Mouse (Mus musculus): ENCODE measurements around the gene Fam83g. TPM values are rescaled to one million over a fixed set of nuclear protein-coding genes. Genes with fewer than 3 reads are reported as not detected.

The Fam83g gene
- total and polyA plus RNA-seq, 3 experiments, result 19.1 to 63.7 (median 19.2) TPM

DNA sequence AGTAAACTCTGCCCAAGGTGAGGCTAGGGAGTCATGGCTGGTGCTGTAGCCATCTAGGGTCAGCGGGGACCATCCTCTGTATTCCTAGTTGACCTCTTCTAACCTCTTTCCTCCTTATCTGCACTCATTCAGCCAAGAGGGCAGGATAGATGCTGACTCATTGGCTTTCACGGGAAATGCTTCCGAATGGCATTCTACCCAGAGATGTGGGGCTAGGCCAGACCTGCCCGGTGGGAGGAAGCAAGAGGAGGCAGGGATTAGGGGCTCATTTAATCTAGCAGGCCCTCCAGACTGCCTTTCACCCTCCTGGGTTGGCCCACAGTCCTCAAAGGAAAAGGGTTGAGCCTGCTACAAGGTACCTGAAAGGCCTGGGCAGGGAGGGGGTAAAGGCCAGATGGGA, 22.3 kb downstream of the Fam83g start:
- H3K4me3 ChIP-seq (replicated peaks in 1 of 3; ENCODE audit: low read depth in 2 of 3, low read length in 2 of 3, poor library complexity in 1 of 3), result no peak overlapping the region
- DNase-seq (ENCODE audit: extremely low read depth), result no peak
- no peak for TF ChIP-seq UBTF (IDR thresholded peaks at IDR 0.05; ENCODE audit: low read depth, low read length)
- no peak for TF ChIP-seq RCOR1 (conservative IDR thresholded peaks at IDR 0.05; ENCODE audit: low read depth, low read length)
- TF ChIP-seq EP300 (IDR thresholded peaks at IDR 0.05; ENCODE audit: low read length), result no peak
- TF ChIP-seq IRF4 (IDR thresholded peaks at IDR 0.05; ENCODE audit: low read depth, low read length), result no peak
- TF ChIP-seq USF1 (IDR thresholded peaks at IDR 0.05; ENCODE audit: low read depth, low read length), result no peak
- TF ChIP-seq HCFC1 (IDR thresholded peaks at IDR 0.05; ENCODE audit: low read depth, low read length), result no peak
- TF ChIP-seq SIN3A (IDR thresholded peaks at IDR 0.05; ENCODE audit: low read length), result no peak
- TF ChIP-seq ZC3H11A (IDR thresholded peaks at IDR 0.05; ENCODE audit: low read depth, low read length), result no peak
- TF ChIP-seq SMC3 (IDR thresholded peaks at IDR 0.05; ENCODE audit: low read depth, low read length), result no peak
- TF ChIP-seq CTCF (conservative IDR thresholded peaks at IDR 0.05 in 1 of 2, IDR thresholded peaks at IDR 0.05 in 1 of 2; ENCODE audit: low read depth in 2 of 2, low read length in 2 of 2), result no peak
- no peak for TF ChIP-seq E2F4 (IDR thresholded peaks at IDR 0.05; ENCODE audit: insufficient replicate concordance, low read depth, low read length)
- TF ChIP-seq JUND (conservative IDR thresholded peaks at IDR 0.05; ENCODE audit: low read depth, low read length), result no peak
- TF ChIP-seq CHD1 (IDR thresholded peaks at IDR 0.05; ENCODE audit: low read depth, low read length), result no peak
- no peak for TF ChIP-seq ETS1 (conservative IDR thresholded peaks at IDR 0.05; ENCODE audit: low read depth, low read length)
- H3K36me3 ChIP-seq (replicated peaks in 1 of 2; ENCODE audit: control insufficient read depth in 1 of 2, insufficient read depth in 1 of 2, low read length in 1 of 2), result peaks cover 68 to 74% of the 10 kb centered on the region in 2 experiments
- H3K4me1 ChIP-seq (ENCODE audit: control insufficient read depth in 1 of 2, insufficient read depth in 2 of 2), result peaks cover 44 to 100% of the 10 kb centered on the region in 2 experiments
- no peak overlapping the region for H3K4me2 ChIP-seq (ENCODE audit: insufficient read depth, low read depth, poor library complexity, severe bottlenecking)
- no peaks in the 10 kb centered on the region for H3K27me3 ChIP-seq (replicated peaks)
- H3K9me3 ChIP-seq (replicated peaks; ENCODE audit: low read length), result no peaks in the 10 kb centered on the region
- H3K27ac ChIP-seq (ENCODE audit: insufficient read depth, low read depth), result no peak overlapping the region
- H3K79me2 ChIP-seq (replicated peaks; ENCODE audit: control insufficient read depth, extremely low read depth, insufficient read depth, poor library complexity, severe bottlenecking), result no peaks in the 10 kb centered on the region
- no peak overlapping the region for H3K9ac ChIP-seq (ENCODE audit: insufficient read depth, low read depth)
- in situ Hi-C loops (cut with MboI; ENCODE audit: low pct_ligation_motif_present, low pct_unique_long_range_greater_than_20kb, low sequenced_read_pairs) (no loop called here), dilution Hi-C loops (cut with MboI; ENCODE audit: extremely low pct_ligation_motif_present, extremely low pct_unique_long_range_greater_than_20kb, low sequenced_read_pairs) (no loop called here)

DNA sequence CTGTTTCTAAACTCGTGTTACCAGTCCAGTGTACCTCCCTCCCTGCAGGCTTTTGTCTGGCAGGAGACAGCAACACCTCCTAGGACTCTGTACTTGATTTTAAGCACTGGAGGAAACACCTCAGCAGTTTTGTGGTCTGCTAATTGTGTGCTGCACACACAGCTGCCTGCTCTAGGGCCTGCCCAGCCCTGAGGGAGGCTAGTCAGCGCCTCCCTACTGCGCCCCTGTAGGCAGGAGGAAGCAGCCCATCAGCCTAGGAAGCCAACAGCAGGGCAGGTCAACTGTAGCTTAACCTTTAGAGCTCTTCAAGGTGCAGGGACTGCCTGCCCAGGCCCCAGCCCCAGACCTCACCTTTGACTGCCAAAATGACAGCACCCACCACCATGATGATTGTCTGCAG, 25.0 kb downstream of the Fam83g start:
- H3K36me3 ChIP-seq (replicated peaks in 1 of 2; ENCODE audit: control insufficient read depth in 1 of 2, insufficient read depth in 1 of 2, low read length in 1 of 2), result peaks cover 41 to 47% of the 10 kb centered on the region in 2 experiments
- H3K27ac ChIP-seq (ENCODE audit: insufficient read depth, low read depth), result peak overlapping the region; percentile 73
- H3K4me3 ChIP-seq (replicated peaks in 1 of 3; ENCODE audit: low read depth in 2 of 3, low read length in 2 of 3, poor library complexity in 1 of 3), result no peak overlapping the region
- in situ Hi-C loops (cut with MboI; ENCODE audit: low pct_ligation_motif_present, low pct_unique_long_range_greater_than_20kb, low sequenced_read_pairs) (no loop called here), dilution Hi-C loops (cut with MboI; ENCODE audit: extremely low pct_ligation_motif_present, extremely low pct_unique_long_range_greater_than_20kb, low sequenced_read_pairs) (no loop called here)
- H3K4me2 ChIP-seq (ENCODE audit: insufficient read depth, low read depth, poor library complexity, severe bottlenecking), result no peak overlapping the region
- DNase-seq (ENCODE audit: extremely low read depth), result peak; percentile 89
- H3K9me3 ChIP-seq (replicated peaks; ENCODE audit: low read length), result no peaks in the 10 kb centered on the region
- H3K79me2 ChIP-seq (replicated peaks; ENCODE audit: control insufficient read depth, extremely low read depth, insufficient read depth, poor library complexity, severe bottlenecking), result no peaks in the 10 kb centered on the region
- peaks cover 48 to 99% of the 10 kb centered on the region in 2 experiments for H3K4me1 ChIP-seq (ENCODE audit: control insufficient read depth in 1 of 2, insufficient read depth in 2 of 2)
- H3K9ac ChIP-seq (ENCODE audit: insufficient read depth, low read depth), result no peak overlapping the region
- H3K27me3 ChIP-seq (replicated peaks), result no peaks in the 10 kb centered on the region
- TF ChIP-seq ZNF384 (IDR thresholded peaks at IDR 0.05; ENCODE audit: low read depth, low read length) (no peak), JUN (IDR thresholded peaks at IDR 0.05; ENCODE audit: insufficient read depth, low read depth, low read length) (no peak), TCF12 (IDR thresholded peaks at IDR 0.05; ENCODE audit: low read depth, low read length) (peak; percentile 65; the same call in 1 of the 2 replicates), CHD2 (IDR thresholded peaks at IDR 0.05; ENCODE audit: low read length) (no peak), CHD1 (IDR thresholded peaks at IDR 0.05; ENCODE audit: low read depth, low read length) (0 out of 2 replicates have a peak, but pooled peaks have one; percentile 24), MAX (IDR thresholded peaks at IDR 0.05; ENCODE audit: low read length) (peak; percentile 65; the same call in 1 of the 2 replicates), RCOR1 (conservative IDR thresholded peaks at IDR 0.05; ENCODE audit: low read depth, low read length) (no peak), POLR2AphosphoS2 (IDR thresholded peaks at IDR 0.05; ENCODE audit: low read depth, low read length) (peak; percentile 27; the same call in 1 of the 2 replicates), PAX5 (IDR thresholded peaks at IDR 0.05; ENCODE audit: low read length) (no peak), ZKSCAN1 (IDR thresholded peaks at IDR 0.05; ENCODE audit: borderline replicate concordance, low read depth, low read length) (no peak), ELF1 (IDR thresholded peaks at IDR 0.05; ENCODE audit: low read depth, low read length) (peak; percentile 64), EP300 (IDR thresholded peaks at IDR 0.05; ENCODE audit: low read length) (peak; percentile 61), ZMIZ1 (IDR thresholded peaks at IDR 0.05; ENCODE audit: low read depth, low read length) (no peak; the same call in 1 of the 2 replicates), ZC3H11A (IDR thresholded peaks at IDR 0.05; ENCODE audit: low read depth, low read length) (no peak), JUND (conservative IDR thresholded peaks at IDR 0.05; ENCODE audit: low read depth, low read length) (no peak), POLR2A (IDR thresholded peaks at IDR 0.05; ENCODE audit: low read depth, low read length) (peak; percentile 27), MEF2A (IDR thresholded peaks at IDR 0.05; ENCODE audit: borderline replicate concordance, low read depth, low read length) (no peak; the same call in 1 of the 2 replicates), NELFE (IDR thresholded peaks at IDR 0.05; ENCODE audit: low read depth, low read length) (0 out of 2 replicates have a peak, but pooled peaks have one; percentile 30), NRF1 (IDR thresholded peaks at IDR 0.05; ENCODE audit: low read depth, low read length) (no peak), MYC (IDR thresholded peaks at IDR 0.05; ENCODE audit: low read depth, low read length) (no peak), TBP (conservative IDR thresholded peaks at IDR 0.05; ENCODE audit: low read depth, low read length) (no peak), E2F4 (IDR thresholded peaks at IDR 0.05; ENCODE audit: insufficient replicate concordance, low read depth, low read length) (no peak), UBTF (IDR thresholded peaks at IDR 0.05; ENCODE audit: low read depth, low read length) (peak; percentile 66; the same call in 1 of the 2 replicates), MAZ (IDR thresholded peaks at IDR 0.05; ENCODE audit: low read depth, low read length) (0 out of 2 replicates have a peak, but pooled peaks have one; percentile 61), CTCF (conservative IDR thresholded peaks at IDR 0.05 in 1 of 2, IDR thresholded peaks at IDR 0.05 in 1 of 2; ENCODE audit: low read depth in 2 of 2, low read length in 2 of 2) (peak in 1 of 2 experiments; percentile 67; a peak in 2 of 4 replicates), SIN3A (IDR thresholded peaks at IDR 0.05; ENCODE audit: low read length) (peak; percentile 69)

Measured in CH12.LX (cell line).